Mouse (Mus musculus) layer of hippocampus, adult 11-12 months (tissue): ENCODE results near the gene Prss46.
A peak's percentile ranks its signal among the peaks of the same experiment; 100 is the strongest.

ENCODE experiments used
- DNase-seq: peaks from one replicate; pipeline ENCODE4 v3.0.0; 2022; ENCODE audit warnings: low spot score

Prss46 gene

DNA sequence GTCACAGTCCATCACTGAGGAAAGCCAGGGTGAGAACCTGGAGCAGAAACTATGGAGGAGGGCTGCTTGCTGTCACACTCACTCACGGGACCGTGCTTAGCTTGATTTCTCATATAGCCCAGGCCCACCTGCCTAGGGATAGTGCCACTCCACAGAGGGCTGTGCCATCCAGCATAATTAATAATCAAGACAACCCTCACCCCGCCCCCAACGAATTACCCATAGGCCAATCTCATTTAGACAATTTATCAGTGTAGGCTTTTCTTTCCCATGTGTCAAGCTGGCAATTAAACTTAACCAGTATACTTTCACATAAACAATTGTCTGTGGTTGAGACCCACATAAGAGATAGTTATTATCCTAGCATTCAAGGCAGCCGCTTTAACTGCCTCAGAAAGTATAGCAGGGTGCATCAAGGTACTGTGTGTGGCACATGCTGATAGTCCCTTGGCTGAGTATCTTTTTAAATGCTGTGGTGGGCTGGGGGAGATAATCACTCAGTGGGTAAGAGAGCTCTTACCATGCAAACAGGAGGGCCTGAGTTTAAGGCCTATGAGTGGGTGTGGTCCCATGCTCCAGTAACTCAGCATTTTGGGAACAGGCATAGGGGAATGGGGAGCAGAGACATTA, 14.8 kb downstream of the Prss46 start:
- no peak for DNase-seq

DNA sequence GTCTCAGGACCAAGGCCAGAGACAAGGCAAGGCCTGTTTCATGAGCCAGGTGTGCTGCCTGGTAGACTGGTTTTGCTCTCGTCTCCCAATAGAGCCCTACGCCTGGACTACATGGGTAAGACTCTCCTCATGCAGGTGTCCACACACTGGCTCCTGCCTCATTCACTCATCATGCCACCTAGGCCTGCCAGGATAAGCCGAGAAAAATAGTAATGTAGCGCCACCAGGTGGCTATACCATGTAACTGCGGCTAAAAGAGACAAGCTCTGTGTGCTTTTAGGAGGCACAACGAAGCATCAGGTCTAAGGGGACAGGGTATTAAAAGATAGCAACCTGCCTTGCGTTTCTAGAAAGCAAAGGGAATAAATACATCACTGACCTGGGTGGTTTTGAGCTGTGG, 26.7 kb downstream of the Prss46 start:
- DNase-seq, result peak; percentile 67

DNA sequence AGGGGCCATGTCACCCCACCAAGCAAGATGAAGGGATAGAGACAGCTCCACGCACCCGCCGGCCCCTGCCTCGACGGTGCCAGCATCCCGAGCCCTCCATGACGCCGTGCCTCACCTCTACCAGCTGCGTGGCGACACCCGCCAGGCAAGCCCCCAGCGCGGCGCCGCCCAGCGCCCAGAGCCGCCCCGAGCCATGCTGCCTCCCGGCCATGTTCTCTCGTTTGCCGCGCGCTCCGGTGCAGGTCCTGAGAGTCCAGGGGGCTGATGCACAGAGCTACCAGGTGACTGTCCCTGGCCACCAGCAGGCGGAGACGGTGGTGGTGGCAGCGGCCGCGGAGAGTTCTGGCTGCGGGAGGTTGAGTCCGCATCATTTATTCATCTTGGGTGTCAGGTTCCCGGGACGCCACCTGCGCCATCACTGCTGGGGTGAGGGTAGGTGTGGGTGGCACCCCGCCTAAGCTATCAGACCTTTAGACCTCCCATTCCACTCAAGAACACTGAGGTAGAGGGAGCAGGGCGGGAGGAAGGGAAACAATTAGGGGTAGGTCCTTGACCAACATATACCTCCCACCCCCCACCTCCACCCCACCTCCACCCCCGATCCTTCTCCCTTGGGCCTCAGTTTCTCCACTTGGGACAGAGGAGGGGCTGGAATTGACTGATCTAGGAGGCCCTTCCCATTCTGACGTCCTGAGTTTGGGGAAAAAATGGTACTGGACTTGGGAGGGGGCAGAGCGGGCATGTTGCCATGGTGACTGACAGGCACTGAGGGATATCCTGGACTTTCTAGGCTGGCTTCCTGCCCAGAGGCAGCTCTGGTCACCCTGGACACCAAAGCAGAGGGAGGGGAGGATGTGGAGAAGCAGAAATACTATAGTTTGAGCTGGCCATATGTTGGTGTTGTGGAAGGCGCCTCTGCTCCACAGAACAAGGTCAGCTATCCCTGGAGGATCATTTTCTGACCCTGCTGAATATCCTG, 29.7 kb downstream of the Prss46 start:
- peak; percentile 41 for DNase-seq

DNA sequence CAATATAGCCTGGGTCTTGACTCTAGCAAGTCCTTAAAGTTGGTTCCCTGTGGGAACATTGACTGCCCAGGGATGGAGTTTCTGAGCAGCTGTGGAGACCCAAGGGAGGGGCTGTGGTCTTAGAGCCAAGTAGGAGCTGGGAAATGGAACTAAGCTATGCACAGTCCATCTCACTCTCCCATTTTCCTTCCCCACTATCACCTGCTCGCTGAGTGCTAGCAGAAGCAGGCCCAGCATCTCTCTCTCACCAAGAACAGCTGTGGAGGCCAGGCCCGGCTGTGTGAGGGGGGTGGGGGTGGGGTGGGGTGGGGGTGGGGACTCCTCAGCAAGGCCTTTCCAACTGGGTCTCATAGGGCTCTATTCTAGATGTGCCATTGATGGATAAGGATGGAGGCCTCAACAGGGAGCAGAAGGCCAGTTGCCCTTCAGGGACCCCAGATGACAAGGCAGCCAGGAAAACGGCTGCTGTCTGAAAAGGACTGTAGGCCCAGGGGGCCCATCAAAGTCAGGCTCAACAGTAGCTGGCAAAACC, 30.4 kb downstream of the Prss46 start:
- DNase-seq, result no peak

DNA sequence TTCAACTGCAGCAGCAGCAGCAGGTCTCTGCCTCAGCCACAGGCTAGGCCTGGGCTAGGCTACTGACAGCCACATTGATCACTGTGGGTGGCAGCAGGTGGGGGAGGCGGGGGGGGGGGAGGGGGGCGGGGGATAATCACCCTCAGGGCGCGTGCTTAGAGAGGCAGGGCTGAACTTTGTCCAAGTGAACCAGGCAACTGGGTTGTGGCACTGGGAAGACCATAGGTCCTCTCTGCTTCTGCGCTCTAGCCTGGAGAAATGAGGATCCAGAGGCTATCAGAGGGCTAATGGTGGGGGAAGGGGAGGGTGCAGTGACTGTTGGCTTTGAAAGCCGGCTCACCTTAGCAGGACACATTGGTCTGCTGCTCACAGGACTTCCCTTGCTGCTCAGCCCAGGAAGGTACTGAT, 31.0 kb downstream of the Prss46 start:
- no peak for DNase-seq

GRCm38 (mm10) chr9:110877353-110877752, 33.0 kb downstream of the Prss46 start:
- DNase-seq, result no peak

DNA sequence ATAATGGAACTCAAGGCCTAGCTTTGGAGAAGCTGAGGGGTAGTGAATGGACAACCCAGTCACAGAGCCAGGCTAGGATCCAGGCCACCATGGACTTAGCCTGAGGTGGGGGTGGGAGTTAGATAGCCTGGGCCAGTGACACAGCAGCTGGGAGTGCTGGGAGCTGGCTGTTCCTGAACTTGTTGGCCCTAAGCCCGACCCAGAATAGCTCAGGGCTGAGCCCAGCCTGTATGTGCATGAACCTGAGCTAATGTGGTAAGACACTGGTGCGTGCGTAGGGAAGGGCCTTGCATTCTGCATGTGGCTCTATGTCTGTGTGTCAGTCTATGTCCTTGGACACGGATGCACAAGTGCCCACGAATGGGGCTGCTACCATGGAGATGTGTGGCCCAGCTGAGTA, 33.6 kb downstream of the Prss46 start:
- DNase-seq, result peak; percentile 53

- peak; percentile 51 for DNase-seq
Observed at GRCm38 (mm10) chr9:110879191-110879920, 35.0 kb downstream of the Prss46 start, which contains the start of gene Als2cl. TSS of gene Als2cl (plus strand) at chr9:110879870.

- DNase-seq, result peak; percentile 48
Observed at GRCm38 (mm10) chr9:110879998-110880561, 35.8 kb downstream of the Prss46 start, which contains the start of gene Tmie. TSS of gene Tmie (minus strand) at chr9:110880113.

- no peak for DNase-seq
Observed at GRCm38 (mm10) chr9:110880772-110881171, 36.5 kb downstream of the Prss46 start.

GRCm38 (mm10) chr9:110881953-110882352, 37.6 kb downstream of the Prss46 start:
- no peak for DNase-seq

DNA sequence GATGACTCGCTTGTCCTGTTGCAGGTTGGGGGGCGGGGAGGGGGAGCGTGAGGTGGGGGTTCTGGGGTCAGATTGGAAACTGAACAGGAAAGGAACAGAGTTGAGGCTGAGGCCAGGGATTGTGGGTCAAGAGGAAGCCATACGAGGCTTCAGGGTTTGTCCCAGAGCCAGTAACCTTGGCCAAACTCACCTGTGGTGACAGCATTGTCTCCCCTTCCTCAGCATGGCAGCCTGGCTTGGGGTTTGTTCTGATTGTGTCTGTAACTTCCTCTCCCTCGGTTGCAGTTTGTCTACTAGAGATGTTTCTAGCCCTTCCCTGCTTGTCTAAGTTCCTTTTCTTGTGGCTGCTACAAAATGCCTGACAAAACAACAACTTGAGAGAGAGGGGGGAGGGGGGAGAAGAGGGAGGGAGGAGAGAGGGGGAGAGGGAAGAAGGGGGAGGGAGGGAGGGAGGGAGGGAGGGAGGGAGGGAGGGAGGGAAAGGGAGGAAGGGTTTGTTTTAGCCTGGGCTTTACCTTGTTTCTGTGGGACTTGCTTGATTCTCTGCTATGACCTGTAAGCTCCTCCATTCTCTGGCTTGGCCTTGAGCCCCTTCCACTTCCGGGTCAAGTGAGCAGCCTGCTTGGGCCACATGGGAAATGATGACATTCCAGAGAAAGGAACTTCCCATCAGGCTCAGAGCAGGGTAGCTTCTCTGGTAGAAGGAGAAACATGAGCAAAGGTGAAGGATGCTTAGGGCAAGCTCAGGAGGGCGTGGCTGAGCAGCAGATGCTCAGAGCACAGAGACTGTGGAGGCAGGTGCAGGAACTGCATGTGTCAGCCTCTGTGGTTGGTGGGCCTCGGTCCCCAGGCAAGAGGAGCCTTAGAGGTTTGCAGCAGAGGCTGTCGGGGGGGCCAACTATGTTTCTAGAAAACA, 43.3 kb downstream of the Prss46 start:
- DNase-seq, result no peak

GRCm38 (mm10) chr9:110888935-110889334, 44.6 kb downstream of the Prss46 start:
- no peak for DNase-seq

DNA sequence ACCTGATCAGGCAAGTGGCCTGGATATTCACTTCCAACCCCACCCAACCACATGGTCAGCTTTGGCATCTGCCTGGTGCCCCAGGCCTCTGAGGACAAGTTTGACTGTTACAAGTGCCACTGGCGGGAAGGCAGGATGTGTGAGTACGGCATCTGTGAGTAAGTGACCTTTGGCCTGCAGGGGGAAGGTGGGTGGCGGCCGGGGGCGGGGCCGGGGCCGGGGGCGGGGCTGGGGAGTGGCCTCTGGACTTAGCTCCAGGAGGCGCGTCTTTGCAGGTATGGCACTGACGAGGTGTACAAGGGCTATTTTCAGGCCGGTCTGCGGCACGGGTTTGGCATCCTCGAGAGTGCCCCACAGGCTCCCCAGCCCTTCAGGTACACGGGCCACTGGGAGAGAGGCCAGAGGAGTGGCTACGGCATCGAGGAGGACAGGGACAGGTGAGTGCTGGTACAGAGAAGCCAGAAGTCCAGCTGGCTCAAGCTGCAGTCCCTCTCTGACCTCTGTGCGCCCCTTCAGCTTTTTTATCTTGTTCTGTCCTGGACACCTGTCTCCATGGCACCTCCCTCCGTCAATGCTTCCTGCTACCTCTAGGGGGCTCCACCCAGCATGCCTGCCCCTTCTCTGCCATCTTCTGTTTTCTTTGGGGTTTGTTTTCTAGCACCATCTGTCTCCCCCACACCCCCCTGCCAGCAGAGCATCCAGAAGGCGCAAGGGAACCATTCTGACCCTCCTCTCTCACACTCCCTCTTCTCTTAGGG, 45.9 kb downstream of the Prss46 start:
- no peak for DNase-seq

- DNase-seq, result no peak
Observed at GRCm38 (mm10) chr9:110891077-110891828, 46.9 kb downstream of the Prss46 start.

GRCm38 (mm10) chr9:110892552-110892951, 48.2 kb downstream of the Prss46 start:
- no peak for DNase-seq

DNA sequence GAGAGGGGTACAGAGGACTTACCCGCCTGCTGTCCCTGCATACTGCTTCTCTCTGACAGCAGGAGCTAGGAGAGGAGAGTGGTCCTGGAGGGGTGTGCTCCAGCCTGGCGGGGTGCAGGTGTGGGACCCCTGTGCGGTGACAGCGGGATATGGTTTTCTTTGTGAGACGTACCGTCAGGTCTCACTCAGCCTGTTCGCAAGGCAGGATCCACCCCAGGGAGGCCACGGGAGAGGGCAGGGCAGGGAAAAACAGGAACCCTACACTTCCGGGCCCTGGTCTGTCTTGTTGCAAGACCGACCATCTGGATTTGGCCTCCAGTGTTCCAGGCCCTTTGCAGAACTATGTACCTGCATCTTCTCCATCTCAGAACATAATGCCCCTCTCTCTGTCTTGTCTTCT, 49.1 kb downstream of the Prss46 start:
- no peak for DNase-seq

DNA sequence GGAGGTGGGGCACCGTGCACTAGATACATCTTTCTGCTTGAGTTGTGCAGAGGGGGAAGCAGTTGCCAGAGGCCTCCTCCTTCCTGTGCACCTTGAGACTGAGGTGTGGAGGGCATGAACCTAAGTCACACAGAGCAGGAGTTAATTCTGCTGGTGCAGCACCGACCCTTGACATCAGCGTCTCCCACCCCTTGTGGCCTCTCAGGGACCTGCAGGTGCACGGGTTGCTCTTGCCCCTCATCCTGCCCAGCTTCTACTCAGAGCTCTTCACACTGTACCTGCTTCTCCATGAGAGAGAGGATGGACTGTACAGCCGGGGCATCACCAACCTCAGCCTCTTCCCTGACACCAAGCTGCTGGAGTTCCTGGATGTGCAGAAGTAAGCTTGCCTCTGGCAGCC, 51.2 kb downstream of the Prss46 start:
- DNase-seq, result no peak

- DNase-seq, result no peak
Observed at GRCm38 (mm10) chr9:110895994-110896393, 51.7 kb downstream of the Prss46 start.
